Mouse (Mus musculus) lung, embryonic 16.5 days (tissue): ENCODE measurements around the gene Znrf2. TPM values are rescaled to one million over a fixed set of nuclear protein-coding genes. Genes with fewer than 3 reads are reported as not detected.

ENCODE experiments used
- ATAC-seq: fragments of 200-750 bp; cut with Nextera tagmentation; 2 replicates; pipeline ENCODE4 v1.8.0; 2017; ENCODE audit warnings: low read depth, mild to moderate bottlenecking, moderate library complexity
- H3K27ac ChIP-seq: fragments of 300-500 bp; sonication (generic); 2 replicates; pipeline ENCODE4 v1.5.1; 2014; ENCODE audit warnings: mild to moderate bottlenecking, control low read depth, low read length
- H3K27me3 ChIP-seq: fragments of 300-500 bp; sonication (generic); 2 replicates; pipeline ENCODE4 v1.6.1; 2014; ENCODE audit warnings: low read depth, low read length, mixed read lengths; ENCODE audit not compliant: control insufficient read depth, insufficient read depth
- H3K36me3 ChIP-seq: fragments of 300-500 bp; sonication (generic); 2 replicates; pipeline ENCODE4 v1.6.1; 2014; ENCODE audit warnings: low read length; ENCODE audit not compliant: control insufficient read depth, insufficient read depth
- H3K4me1 ChIP-seq: fragments of 300-500 bp; sonication (generic); replicated peaks from 2 replicates; pipeline ENCODE4 v1.6.1; 2014; ENCODE audit warnings: low read length, mixed read lengths; ENCODE audit not compliant: control insufficient read depth, insufficient read depth
- H3K4me2 ChIP-seq: fragments of 300-500 bp; sonication (generic); 2 replicates; pipeline ENCODE4 v1.6.1; 2014; ENCODE audit warnings: low read depth, low read length, control low read depth
- H3K4me3 ChIP-seq: fragments of 300-500 bp; sonication (generic); 2 replicates; pipeline ENCODE4 v1.5.1; 2014; ENCODE audit warnings: mild to moderate bottlenecking, low read length, control low read depth
- H3K9ac ChIP-seq: fragments of 300-500 bp; sonication (generic); 2 replicates; pipeline ENCODE4 v1.6.1; 2014; ENCODE audit warnings: low read length, control low read depth
- H3K9me3 ChIP-seq: fragments of 300-500 bp; sonication (generic); 2 replicates; pipeline ENCODE4 v1.6.1; 2016; ENCODE audit warnings: low read length; ENCODE audit not compliant: control insufficient read depth
- WGBS: fragments of 180-500 bp; shearing (Covaris S2); extraction: QIAGEN DNeasy Blood & Tissue Kit; methylation state at CpG from one replicate; pipeline ENCODE4 v1.1.7; 2014; 5-methylcytosine and 5-hydroxymethylcytosine counted together
- polyA plus RNA-seq: library from polyadenylated mRNA; unstranded; fragments of >200 nt; fragmentation: Nextera tagmentation; extraction: Ambion mirVana; gene quantifications from 2 replicates; pipeline ENCODE4 v1.2.1, GENCODE M21; 2015

The Znrf2 gene
- polyA plus RNA-seq, 1 experiment from 2014 or later = 3.3 TPM

GRCm38 (mm10) chr6:54781881-54782280, 34.8 kb upstream of the Znrf2 start:
- Histone ChIP-seq H3K9me3 (no peaks in the 10 kb centered on the region), H3K4me2 (no peak overlapping the region), H3K4me3 (no peak overlapping the region), H3K9ac (no peak overlapping the region), H3K27me3 (no peaks in the 10 kb centered on the region), H3K4me1 (no peaks in the 10 kb centered on the region), H3K27ac (no peak overlapping the region), H3K36me3 (no peaks in the 10 kb centered on the region)
- WGBS = 48% methylated on average over 6 of the region's 6 CpGs
- ATAC-seq = no peak

DNA sequence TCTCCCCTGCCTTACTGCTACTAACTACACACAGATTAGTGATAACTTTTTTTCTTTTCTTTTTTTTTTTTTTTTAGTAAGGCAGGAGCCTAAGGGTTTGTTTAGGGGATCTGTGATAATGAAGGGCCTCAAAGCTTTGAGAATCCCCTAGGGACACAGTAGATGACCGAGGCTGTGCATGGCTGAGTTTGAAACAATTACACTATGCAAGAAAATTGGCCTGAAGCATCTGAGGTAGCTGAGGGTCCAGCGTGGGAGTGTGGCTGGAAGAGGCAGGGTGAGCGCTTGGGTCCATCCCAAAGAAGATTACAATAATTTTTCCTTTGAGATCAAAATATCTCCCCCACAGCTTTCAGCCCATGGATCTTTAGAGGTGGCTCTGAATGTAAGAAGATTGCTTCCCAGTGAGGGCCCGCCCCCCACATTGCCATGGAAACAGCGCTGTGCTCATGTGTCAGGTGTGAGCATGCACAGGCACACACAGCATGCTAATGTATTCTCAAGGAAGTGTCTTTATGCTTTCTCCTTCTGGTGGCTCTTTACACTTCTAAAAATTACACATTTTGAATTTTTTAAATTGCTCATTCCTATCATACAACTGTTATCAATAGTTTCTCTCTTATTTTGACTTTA, 31.5 kb upstream of the Znrf2 start:
- H3K4me3 ChIP-seq = no peak overlapping the region
- ATAC-seq = no peak
- H3K4me2 ChIP-seq = no peak overlapping the region
- H3K27me3 ChIP-seq = no peaks in the 10 kb centered on the region
- no peak overlapping the region for H3K27ac ChIP-seq
- no peaks in the 10 kb centered on the region for H3K9me3 ChIP-seq
- no peaks in the 10 kb centered on the region for H3K36me3 ChIP-seq
- H3K9ac ChIP-seq = no peak overlapping the region
- WGBS = 66% methylated on average over 5 of the region's 5 CpGs
- H3K4me1 ChIP-seq = 0 out of 2 replicates have a peak, but pooled peaks cover 2% of the 10 kb centered on the region

GRCm38 (mm10) chr6:54786766-54787165, 29.9 kb upstream of the Znrf2 start:
- no peak overlapping the region for H3K4me3 ChIP-seq
- H3K4me2 ChIP-seq = no peak overlapping the region
- H3K36me3 ChIP-seq = no peaks in the 10 kb centered on the region
- no peak for ATAC-seq
- H3K9ac ChIP-seq = no peak overlapping the region
- 83% methylated on average over 5 of the region's 5 CpGs for WGBS
- 0 out of 2 replicates have a peak, but pooled peaks cover 2% of the 10 kb centered on the region for H3K4me1 ChIP-seq
- H3K27ac ChIP-seq = no peak overlapping the region
- H3K9me3 ChIP-seq = no peaks in the 10 kb centered on the region
- no peaks in the 10 kb centered on the region for H3K27me3 ChIP-seq

DNA sequence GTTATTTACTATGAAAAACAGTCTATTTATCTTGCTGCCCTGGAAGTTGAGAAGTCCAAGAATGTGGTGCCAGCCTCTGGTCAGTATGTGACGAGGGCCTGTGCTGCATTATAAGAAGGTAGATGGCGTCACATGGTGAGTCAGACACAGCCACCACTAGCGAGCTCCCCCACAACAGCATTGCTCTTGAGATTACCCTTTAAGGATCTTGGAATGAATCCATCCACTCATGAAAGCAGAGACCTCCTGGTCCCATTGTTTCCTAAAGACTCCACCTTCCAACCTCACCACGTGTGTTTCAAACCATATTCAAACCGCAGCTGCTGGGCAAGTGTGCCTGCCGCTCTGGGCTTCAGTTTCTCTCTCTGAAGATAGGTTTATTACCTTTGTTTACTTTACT, 28.2 kb upstream of the Znrf2 start:
- H3K27ac ChIP-seq = no peak overlapping the region; the same call in 1 of the 2 replicates
- peak; percentile 43; the same call in 1 of the 2 replicates for ATAC-seq
- WGBS = 48% methylated on average over 6 of the region's 6 CpGs
- H3K4me1 ChIP-seq = 0 out of 2 replicates have a peak, but pooled peaks cover 2% of the 10 kb centered on the region
- no peaks in the 10 kb centered on the region for H3K9me3 ChIP-seq
- H3K4me2 ChIP-seq = no peak overlapping the region
- H3K9ac ChIP-seq = no peak overlapping the region
- no peak overlapping the region for H3K4me3 ChIP-seq
- H3K36me3 ChIP-seq = no peaks in the 10 kb centered on the region
- H3K27me3 ChIP-seq = no peaks in the 10 kb centered on the region

GRCm38 (mm10) chr6:54789139-54789538, 27.6 kb upstream of the Znrf2 start:
- ATAC-seq = peak; percentile 86
- Histone ChIP-seq H3K27ac (peak overlapping the region; percentile 30), H3K9me3 (no peaks in the 10 kb centered on the region), H3K27me3 (no peaks in the 10 kb centered on the region), H3K4me2 (no peak overlapping the region), H3K4me3 (no peak overlapping the region), H3K9ac (no peak overlapping the region), H3K4me1 (0 out of 2 replicates have a peak, but pooled peaks cover 2% of the 10 kb centered on the region), H3K36me3 (no peaks in the 10 kb centered on the region)
- 54% methylated on average over 4 of the region's 4 CpGs for WGBS

GRCm38 (mm10) chr6:54790071-54790470, 26.6 kb upstream of the Znrf2 start:
- Histone ChIP-seq H3K27me3 (no peaks in the 10 kb centered on the region), H3K27ac (no peak overlapping the region), H3K9me3 (no peaks in the 10 kb centered on the region), H3K36me3 (no peaks in the 10 kb centered on the region), H3K4me1 (0 out of 2 replicates have a peak, but pooled peaks cover 2% of the 10 kb centered on the region), H3K4me3 (no peak overlapping the region), H3K4me2 (no peak overlapping the region), H3K9ac (no peak overlapping the region)
- 67% methylated on average over 4 of the region's 4 CpGs for WGBS
- ATAC-seq = no peak

- no peaks in the 10 kb centered on the region for H3K36me3 ChIP-seq
- H3K27me3 ChIP-seq = no peaks in the 10 kb centered on the region
- H3K4me3 ChIP-seq = no peak overlapping the region
- 0 out of 2 replicates have a peak, but pooled peaks cover 2% of the 10 kb centered on the region for H3K9me3 ChIP-seq
- H3K4me1 ChIP-seq = no peaks in the 10 kb centered on the region
- no peak overlapping the region for H3K9ac ChIP-seq
- H3K4me2 ChIP-seq = no peak overlapping the region
- no peak overlapping the region for H3K27ac ChIP-seq
- no peak for ATAC-seq
- 83% methylated on average over 3 of the region's 3 CpGs for WGBS
Measured at GRCm38 (mm10) chr6:54793853-54794252, 22.9 kb upstream of the Znrf2 start.

DNA sequence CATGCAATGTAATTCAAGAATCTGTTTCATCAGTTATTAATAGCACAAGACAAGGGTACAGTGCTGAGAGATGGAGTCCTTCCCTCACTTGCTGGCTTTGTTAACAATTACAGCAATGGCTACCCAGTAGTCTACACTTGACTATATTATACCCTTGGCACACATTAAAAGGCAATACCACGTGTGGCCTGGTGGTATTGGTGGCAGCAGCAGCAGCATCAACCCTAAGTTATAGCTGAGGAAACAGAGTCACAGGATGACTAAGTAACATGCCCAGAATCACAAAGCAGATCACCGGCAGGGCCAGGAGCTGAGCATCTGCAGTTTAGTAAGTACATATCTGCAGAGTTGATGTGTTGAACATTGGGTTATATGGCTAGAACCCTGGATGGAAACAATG, 22.3 kb upstream of the Znrf2 start:
- no peak for ATAC-seq
- H3K36me3 ChIP-seq = no peaks in the 10 kb centered on the region
- no peak overlapping the region for H3K27ac ChIP-seq
- H3K4me2 ChIP-seq = no peak overlapping the region
- no peaks in the 10 kb centered on the region for H3K4me1 ChIP-seq
- no peaks in the 10 kb centered on the region for H3K27me3 ChIP-seq
- no peak overlapping the region for H3K9ac ChIP-seq
- 66% methylated on average over 2 of the region's 2 CpGs for WGBS
- H3K9me3 ChIP-seq = 0 out of 2 replicates have a peak, but pooled peaks cover 3% of the 10 kb centered on the region
- no peak overlapping the region for H3K4me3 ChIP-seq

- no peak overlapping the region for H3K4me3 ChIP-seq
- H3K36me3 ChIP-seq = no peaks in the 10 kb centered on the region
- H3K9ac ChIP-seq = no peak overlapping the region
- ATAC-seq = no peak
- no peaks in the 10 kb centered on the region for H3K4me1 ChIP-seq
- H3K27me3 ChIP-seq = no peaks in the 10 kb centered on the region
- no peak overlapping the region for H3K4me2 ChIP-seq
- WGBS = 71% methylated on average over 5 of the region's 5 CpGs
- H3K9me3 ChIP-seq = 0 out of 2 replicates have a peak, but pooled peaks cover 3% of the 10 kb centered on the region
- H3K27ac ChIP-seq = no peak overlapping the region
Measured at GRCm38 (mm10) chr6:54794991-54795390, 21.7 kb upstream of the Znrf2 start.
